Mouse (Mus musculus) T-cell, adult 2 months (primary cell): ENCODE data around the gene Akap17b.
"Not testable (repeated sequence)": the region's sequence is repeated elsewhere in the genome, so short reads cannot be mapped to it uniquely, and the experiment has no call there.

Experiments
- DNase-seq: peaks from one replicate; pipeline ENCODE4 v3.0.0; 2022; ENCODE audit warnings: low spot score

The Akap17b gene

DNA sequence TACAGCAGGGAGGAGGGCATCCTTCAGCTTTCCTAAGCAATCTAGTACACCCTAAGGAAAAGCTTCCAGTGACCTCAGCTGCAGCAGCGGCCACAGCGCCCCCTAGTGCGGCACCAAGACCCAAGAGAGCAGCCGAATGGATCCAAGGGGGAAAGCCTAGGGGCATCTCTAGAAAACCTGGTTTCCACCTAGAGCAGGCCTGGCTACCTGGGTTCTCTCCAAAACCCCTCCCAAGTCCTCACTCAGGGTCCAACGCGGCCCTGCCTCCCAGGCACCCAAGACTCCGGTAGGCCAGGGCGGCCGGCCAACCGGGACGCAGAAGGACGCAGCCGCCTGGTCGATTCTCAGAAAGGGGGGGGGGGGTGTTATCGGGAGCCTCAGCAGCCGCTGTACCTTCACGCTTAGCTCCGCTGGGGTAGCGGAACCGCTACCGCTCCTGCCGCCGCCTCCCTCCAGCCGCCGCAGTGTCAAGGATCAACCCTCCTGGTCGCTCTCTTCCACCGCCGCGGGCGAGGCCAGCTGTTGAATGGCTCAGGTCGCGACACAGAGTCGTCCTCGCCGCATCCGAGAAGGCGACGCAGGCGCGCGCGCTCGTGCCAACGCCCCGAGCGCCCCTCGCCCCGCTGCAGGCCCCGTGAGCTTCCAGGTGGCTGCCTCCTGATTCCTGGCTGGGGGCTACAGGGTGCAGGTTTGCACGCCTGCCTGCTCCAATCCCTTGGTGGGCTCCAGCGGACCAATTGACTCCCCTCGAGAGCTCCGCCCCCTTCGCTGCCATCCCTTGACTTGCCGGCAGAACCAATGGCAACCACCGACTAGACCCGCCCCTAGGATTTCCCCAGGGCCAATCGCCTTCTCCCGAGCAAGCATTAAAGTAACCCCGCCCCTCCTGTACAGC is at the start of gene Akap17b:
Gene Akap17b, minus strand, starts transcription at position 739 of the 895 bp plus-strand sequence.
- DNase-seq, result peak; percentile 86

DNA sequence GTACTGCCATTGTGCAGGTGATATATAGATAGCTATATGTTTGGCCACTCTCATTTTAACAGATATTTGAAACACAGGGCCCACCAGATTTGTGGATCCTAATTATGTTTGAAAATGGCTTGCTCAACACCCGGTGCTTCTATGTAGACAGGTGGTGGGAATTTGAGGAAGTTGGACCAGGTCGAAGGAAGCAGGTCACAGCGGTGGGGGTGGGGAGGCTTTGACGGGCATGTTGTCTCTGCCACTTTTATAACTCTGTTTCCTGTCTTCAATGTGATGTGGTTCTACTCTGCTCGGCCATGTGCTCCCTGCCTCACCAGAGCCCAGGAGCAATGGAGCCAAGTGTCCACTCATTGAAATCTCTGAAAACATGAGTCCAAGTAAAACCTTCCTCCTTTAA is 46.2 kb upstream of the Akap17b start:
- DNase-seq, result no peak

- DNase-seq, result peak; percentile 34
Measured at GRCm38 (mm10) chrX:36689655-36690054, 44.5 kb upstream of the Akap17b start.

GRCm38 (mm10) chrX:36676836-36677235 is 31.6 kb upstream of the Akap17b start:
- no peak for DNase-seq

DNA sequence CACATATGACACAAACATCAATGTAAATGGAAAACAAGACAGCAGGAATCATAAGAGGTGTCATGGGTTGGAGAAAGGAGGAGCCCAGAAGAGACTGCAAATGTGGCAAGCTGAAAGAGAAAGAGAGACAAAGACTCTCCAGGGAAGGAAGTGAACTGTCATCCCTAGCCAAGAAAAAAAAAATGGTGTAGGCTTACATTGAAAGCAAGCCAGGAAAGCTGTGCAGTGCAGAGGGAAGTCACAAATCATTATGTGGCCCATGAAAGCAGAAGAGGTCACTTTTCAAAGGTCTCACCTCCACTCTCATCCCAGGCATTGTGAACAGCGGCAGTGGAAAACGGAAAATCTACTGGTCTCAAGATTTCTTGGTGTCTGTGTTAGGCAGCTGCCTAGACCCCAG is 27.5 kb upstream of the Akap17b start:
- DNase-seq, result no peak

GRCm38 (mm10) chrX:36640046-36640445 is 5.1 kb downstream of the Akap17b start:
- no peak for DNase-seq

DNA sequence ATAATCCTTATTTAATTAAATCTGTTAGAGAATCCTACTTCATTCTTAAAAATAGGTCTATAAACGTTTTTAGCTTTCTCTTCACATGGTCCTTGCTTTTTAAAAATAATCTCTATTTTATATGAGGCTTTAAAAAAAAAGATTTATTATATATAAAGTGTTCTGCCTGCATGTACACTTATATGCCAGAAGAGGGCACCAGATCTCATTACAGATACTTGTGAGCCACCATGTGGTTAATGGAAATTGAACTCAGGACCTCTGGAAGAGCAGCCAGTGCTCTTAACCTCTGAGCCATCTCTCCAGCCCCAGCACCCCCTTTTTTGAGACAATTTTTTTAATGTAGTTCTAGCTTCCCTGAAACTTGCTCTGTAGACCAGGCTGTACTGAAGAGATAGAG is 14.4 kb downstream of the Akap17b start:
- DNase-seq, result no peak

GRCm38 (mm10) chrX:36628102-36628501 is 17.1 kb downstream of the Akap17b start:
- DNase-seq, result no peak

DNA sequence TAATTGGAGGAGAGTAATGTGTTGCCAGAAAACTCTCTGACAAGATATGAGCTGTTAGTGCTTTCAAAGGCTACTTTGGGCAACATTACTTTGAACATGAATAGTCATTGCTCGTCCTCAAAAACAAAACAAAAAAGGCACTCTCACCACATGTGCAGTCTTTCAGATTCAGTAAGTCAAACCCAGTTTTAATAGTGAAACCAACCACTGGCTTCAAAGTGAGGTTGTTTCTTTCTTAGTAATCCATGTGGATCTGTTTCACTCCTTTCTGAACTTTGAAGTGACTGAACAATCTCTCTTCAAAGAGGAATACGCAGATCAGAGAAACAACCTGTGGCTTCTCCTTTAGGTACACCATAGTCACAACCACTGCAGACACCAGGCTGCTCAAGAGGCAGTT is 36.1 kb downstream of the Akap17b start:
- DNase-seq, result no peak

GRCm38 (mm10) chrX:36604040-36604439 is 41.2 kb downstream of the Akap17b start:
- no peak for DNase-seq

- DNase-seq, result no peak
Measured at GRCm38 (mm10) chrX:36602926-36603325, 42.3 kb downstream of the Akap17b start.

DNA sequence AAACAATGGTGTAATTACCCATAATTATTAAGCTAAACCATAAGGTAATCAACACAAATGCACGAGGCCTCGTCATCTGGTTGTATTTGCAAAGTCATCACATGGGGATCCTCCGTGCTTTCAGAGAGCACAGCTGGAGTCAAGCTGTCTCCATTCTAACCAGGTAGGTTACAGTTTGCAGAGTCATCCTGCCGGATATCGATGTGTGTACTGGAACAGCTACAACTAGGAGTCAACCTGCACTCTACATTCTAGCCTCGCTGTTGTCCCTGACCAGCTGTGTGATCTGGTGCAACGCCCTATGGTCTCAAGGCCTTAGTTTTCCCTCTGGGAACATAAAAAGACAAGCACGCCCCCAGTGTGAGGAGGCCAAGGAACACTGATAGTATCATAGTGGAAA is 45.1 kb downstream of the Akap17b start:
- no peak for DNase-seq

- DNase-seq, result no peak
Measured at GRCm38 (mm10) chrX:36599656-36600055, 45.5 kb downstream of the Akap17b start.

DNA sequence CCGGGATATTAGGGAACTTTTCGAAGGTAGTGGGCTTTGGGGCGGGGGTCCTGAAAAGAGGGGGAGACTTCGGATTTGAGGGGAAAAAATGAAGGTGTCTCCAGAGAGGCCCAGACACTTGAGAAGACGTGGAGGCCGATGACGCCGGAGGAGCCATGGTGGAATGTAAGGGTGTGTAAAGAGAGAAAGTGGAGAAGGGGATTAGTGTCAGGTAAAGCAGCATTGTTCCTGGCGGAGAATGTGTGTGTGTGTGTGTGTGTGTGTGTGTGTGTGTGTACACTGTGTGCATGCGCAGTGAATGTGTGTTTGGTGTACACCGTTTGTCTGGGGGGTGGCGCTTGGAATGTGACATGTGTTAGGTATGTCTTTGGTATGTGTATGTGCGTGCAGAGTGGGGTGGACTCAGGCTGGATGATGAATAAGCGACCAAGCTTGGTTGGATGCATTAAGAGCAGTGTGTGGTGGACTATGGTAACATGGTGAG is 46.3 kb downstream of the Akap17b start:
- DNase-seq, result peak; percentile 0

- DNase-seq, result no peak
Measured at GRCm38 (mm10) chrX:36598390-36598810, 46.8 kb downstream of the Akap17b start.

DNA sequence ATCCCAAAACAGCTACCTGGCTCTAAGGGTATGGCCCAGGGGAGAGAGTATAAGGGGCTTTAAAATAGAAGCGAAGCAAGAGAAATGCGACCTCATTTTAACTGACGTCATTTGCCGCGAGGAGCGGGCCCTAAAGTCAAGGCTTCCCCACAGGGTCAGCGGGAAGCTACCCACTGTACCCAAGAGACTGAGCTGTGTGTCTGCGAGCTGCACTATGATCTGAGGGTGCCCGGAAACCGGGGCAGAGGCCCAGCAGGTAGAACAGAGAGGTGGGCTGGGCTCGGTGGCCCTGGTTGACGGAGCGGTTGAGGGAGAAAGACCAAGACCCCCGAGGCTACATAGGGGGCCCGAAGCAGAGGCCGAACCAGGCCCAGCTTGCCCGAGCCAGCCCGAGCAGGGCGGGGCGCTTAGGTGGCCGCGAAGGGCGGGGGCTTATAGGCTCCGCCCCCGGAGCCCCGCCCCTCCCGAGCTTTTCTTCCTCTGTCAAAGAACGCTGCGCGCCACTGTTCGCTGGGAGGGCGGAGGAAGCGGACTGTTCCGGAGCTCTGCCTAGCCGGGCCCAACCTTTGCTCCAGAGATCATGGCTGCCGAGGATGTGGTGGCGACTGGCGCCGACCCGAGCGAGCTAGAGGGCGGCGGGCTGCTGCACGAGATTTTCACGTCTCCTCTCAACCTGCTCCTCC is 47.3 kb downstream of the Akap17b start, which contains the start of gene Pgrmc1:
Gene Pgrmc1, plus strand, starts transcription at position 500 of the 683 bp plus-strand sequence.
- DNase-seq, result peak; percentile 88

DNA sequence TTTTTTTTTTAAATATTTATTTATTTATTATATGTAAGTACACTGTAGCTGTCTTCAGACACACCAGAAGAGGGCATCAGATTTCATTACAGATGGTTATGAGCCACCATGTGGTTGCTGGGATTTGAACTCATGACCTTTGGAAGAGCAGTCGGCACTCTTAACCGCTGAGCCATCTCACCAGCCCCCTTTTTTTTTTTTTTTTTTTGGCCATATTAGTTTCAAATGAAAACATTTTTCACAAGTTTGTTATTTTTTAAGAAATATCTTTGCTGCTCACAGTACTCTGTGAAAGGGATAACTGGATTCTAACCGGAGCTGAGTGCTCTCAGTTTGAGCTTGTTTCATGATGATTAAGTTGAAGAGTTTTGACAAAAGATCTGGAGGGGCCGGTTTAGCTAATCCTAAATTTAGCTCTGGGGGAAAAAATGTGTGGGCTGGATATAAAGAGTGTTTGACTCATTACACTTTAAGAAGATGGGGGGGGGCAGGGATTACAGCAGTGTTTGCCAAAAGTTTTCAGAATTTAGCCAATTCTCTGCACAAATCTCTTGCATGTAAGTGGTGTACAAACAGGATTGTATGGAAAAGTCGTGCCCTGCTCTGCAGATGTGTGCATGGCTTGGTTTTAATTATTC is 48.6 kb downstream of the Akap17b start:
- DNase-seq, result not testable (repeated sequence)

DNA sequence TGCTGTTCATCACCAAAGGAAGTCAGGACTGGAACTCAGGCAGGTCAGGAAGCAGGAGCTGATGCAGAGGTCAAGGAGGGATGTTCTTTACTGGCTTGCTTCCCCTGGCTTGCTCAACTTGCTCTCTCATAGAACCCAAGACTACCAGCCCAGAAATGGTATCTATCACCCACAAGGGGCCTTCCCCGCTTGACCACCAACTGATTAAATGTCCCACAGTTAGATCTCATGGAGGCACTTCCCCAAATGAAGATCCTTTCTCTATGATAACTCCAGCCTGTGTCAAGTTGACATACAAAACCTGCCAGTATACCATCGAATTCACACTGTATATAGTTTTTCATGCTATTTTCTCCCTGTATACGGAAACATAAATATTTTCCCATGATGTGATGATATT is 49.9 kb downstream of the Akap17b start:
- no peak for DNase-seq

DNA sequence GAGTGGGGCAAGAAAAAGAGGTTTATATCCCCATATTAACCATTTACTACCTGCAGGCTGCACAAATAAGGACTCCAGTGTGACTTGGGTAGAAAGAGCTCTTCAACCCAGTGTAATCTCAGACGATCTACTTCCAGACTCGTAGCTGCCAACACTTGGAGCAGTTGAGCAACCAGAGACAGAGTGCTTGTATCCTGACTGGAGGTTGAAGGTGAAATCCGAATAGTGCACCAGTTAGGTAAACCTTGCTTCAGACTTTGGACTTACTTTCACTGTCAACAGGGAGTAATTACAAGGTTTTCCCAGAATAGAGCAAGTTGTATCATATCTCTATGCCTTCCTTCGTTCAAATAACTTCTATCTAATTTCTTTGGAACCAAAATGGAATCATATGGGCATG is 53.7 kb downstream of the Akap17b start:
- no peak for DNase-seq

- no peak for DNase-seq
Measured at GRCm38 (mm10) chrX:36591120-36591519, 54.1 kb downstream of the Akap17b start.

DNA sequence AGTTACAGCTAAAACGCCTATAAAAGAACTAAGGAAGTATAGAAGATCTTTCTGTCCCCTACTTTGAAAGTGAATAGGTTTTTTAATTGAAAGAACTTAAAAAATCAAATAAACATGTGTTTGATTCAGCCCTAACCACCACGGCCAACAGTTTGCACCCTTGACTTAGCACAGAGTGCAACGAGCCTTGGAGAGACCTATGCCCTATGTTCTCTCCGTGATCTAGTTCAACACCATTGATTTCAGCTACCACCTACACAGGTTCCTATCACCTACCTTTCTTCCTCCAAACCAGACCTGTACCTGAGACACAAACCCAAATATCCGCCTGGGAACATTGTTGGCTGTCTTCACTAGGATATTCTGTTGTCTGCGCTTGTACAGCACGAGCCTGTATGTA is 54.9 kb downstream of the Akap17b start:
- no peak for DNase-seq
